Mouse (Mus musculus) lung, postnatal 0 days (tissue): ENCODE data around the gene Pef1. TPM values are rescaled to one million over a fixed set of nuclear protein-coding genes. Genes with fewer than 3 reads are reported as not detected.

ENCODE experiments used
- ATAC-seq: fragments of 200-750 bp; cut with Nextera tagmentation; 2 replicates; pipeline ENCODE4 v1.8.0; 2017; ENCODE audit warnings: moderate library complexity
- DNase-seq: peaks from one replicate; pipeline ENCODE4 v3.0.0-alpha.2; 2016; ENCODE audit warnings: low spot score
- H3K27ac ChIP-seq: fragments of 300-500 bp; sonication (generic); 2 replicates; pipeline ENCODE4 v1.5.1; 2014; ENCODE audit warnings: antibody characterized with exemption, mild to moderate bottlenecking, low read length, mixed read lengths
- H3K27me3 ChIP-seq: fragments of 300-500 bp; sonication (generic); replicated peaks from 2 replicates; pipeline ENCODE4 v1.6.1; 2014; ENCODE audit warnings: low read length, mixed read lengths; ENCODE audit not compliant: insufficient read depth
- H3K36me3 ChIP-seq: fragments of 300-500 bp; sonication (generic); 2 replicates; pipeline ENCODE4 v1.6.1; 2014; ENCODE audit warnings: low read length, mixed read lengths; ENCODE audit not compliant: insufficient read depth
- H3K4me1 ChIP-seq: fragments of 300-500 bp; sonication (generic); 2 replicates; pipeline ENCODE4 v1.6.1; 2014; ENCODE audit warnings: antibody characterized with exemption, low read depth, low read length, mixed read lengths; ENCODE audit not compliant: insufficient read depth
- H3K4me2 ChIP-seq: fragments of 300-500 bp; sonication (generic); replicated peaks from 2 replicates; pipeline ENCODE4 v1.6.1; 2014; ENCODE audit warnings: low read depth, mild to moderate bottlenecking, low read length, moderate library complexity, mixed read lengths
- H3K4me3 ChIP-seq: fragments of 300-500 bp; sonication (generic); 2 replicates; pipeline ENCODE4 v1.5.1; 2014; ENCODE audit warnings: low read depth, low read length
- H3K9ac ChIP-seq: fragments of 300-500 bp; sonication (generic); replicated peaks from 2 replicates; pipeline ENCODE4 v1.6.1; 2014; ENCODE audit warnings: low read depth, mild to moderate bottlenecking
- H3K9me3 ChIP-seq: fragments of 300-500 bp; sonication (generic); 2 replicates; pipeline ENCODE4 v1.6.1; 2016; ENCODE audit warnings: low read length, mixed read lengths
- CTCF ChIP-seq: IDR thresholded peaks from 2 replicates; pipeline ENCODE4 v1.5.1; 2016; ENCODE audit warnings: antibody characterized with exemption, mild to moderate bottlenecking
- EP300 ChIP-seq: IDR thresholded peaks from 2 replicates; pipeline ENCODE4 v1.6.1; 2016; ENCODE audit warnings: antibody characterized with exemption, mild to moderate bottlenecking, control low read depth
- WGBS: fragments of 180-500 bp; shearing (Covaris S2); extraction: QIAGEN DNeasy Blood & Tissue Kit; methylation state at CpG from one replicate; pipeline ENCODE4 v1.1.7; 2014; 5-methylcytosine and 5-hydroxymethylcytosine counted together
- polyA plus RNA-seq: library from polyadenylated mRNA; unstranded; fragments of >200 nt; fragmentation: Nextera tagmentation; extraction: Ambion mirVana; gene quantifications from 2 replicates; pipeline ENCODE4 v1.2.1, GENCODE M21; 2015

Gene Pef1
- polyA plus RNA-seq = 82.0 and 84.6 TPM in 2 replicates

DNA sequence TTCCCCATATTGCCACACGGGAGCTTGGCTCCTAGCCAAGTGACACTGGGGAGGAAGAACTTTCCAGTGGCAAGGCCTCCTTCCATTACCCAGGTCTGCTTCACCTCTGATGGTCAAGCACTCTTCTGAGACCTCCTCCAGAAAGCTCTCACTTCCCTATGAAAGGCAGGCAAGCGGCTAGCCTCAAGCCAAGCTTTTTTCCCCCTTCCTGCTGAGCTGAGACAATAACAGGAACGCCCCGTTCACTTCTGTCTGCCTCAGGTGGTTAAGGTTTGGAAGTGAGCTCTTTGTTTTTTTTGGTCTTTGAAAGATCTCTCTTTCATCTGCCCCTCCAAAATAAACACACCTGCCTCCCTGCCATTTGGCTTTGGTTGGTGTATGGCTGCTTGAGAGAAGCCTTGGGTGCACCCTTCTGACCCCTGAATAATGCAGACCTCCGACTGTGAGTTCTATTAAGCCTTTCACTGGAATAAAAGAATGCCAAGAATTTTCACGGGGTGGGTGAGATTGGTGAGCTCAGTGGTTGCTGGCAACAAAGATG is at the start of gene Pef1:
Pef1 (plus strand) TSS at position 448 of the 541 bp plus-strand sequence.
- H3K27me3 ChIP-seq = no peaks in the 10 kb centered on the region
- H3K4me1 ChIP-seq = peaks cover 13% of the 10 kb centered on the region; the same call in 1 of the 2 replicates
- no peak within 1 kb of the TSS for H3K4me3 ChIP-seq
- 7% methylated on average over 6 of the region's 6 CpGs for WGBS
- ATAC-seq (peak; percentile 61), DNase-seq (peak; percentile 83)
- H3K36me3 ChIP-seq = no peaks in the 10 kb centered on the region
- H3K9ac ChIP-seq = no peak within 1 kb of the TSS
- H3K9me3 ChIP-seq = no peaks in the 10 kb centered on the region
- H3K27ac ChIP-seq = peak within 1 kb of the TSS; percentile 84
- TF ChIP-seq CTCF (no peak), EP300 (peak; percentile 80)
- H3K4me2 ChIP-seq = no peak within 1 kb of the TSS

DNA sequence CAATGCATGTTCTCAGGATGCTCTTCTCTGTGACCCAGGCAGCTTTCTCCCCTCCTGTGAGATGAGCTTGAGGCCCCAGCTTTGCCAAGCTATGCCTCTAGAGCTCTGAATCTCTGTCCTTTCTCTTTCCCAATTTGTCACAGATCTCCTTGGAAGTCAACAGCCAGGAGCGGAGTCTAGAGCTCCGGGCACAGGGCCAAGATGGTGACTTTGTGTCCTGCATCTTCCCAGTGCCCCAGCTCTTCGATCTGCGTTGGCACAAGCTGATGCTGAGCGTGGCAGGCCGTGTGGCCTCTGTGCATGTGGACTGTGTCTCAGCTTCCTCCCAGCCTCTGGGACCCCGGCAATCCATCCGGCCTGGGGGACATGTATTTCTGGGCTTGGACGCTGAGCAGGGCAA is 49.2 kb upstream of the Pef1 start:
- H3K4me2 ChIP-seq = no peak overlapping the region
- no peak overlapping the region for H3K4me3 ChIP-seq
- DNase-seq = no peak
- 67% methylated on average over 9 of the region's 9 CpGs for WGBS
- H3K9me3 ChIP-seq = no peaks in the 10 kb centered on the region
- TF ChIP-seq CTCF (no peak), EP300 (no peak)
- H3K27ac ChIP-seq = no peak overlapping the region
- no peaks in the 10 kb centered on the region for H3K4me1 ChIP-seq
- H3K36me3 ChIP-seq = no peaks in the 10 kb centered on the region
- H3K9ac ChIP-seq = no peak overlapping the region
- no peak for ATAC-seq
- H3K27me3 ChIP-seq = no peaks in the 10 kb centered on the region

DNA sequence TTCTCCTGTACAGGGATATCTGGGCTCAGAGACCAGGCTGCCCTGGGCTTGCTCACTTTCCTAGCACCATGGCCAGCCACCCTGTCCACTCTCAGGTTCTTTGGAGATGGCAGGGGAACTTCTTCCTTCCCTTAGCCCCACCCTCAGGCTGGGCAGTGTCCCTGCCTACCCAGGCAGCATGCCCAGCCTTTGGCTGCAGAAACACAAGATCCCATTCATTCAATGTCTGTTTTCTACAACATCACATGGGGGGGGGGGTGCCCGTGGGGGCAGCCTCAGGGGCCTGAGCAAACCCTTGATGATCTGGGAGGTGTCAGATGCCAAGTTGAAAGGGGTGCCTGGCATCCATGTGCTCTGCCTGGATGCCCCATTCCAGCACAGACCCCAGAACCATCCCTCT is 47.6 kb upstream of the Pef1 start:
- no peak overlapping the region for H3K4me2 ChIP-seq
- no peak overlapping the region for H3K9ac ChIP-seq
- no peak for TF ChIP-seq CTCF
- ATAC-seq (no peak), DNase-seq (no peak)
- no peak overlapping the region for H3K4me3 ChIP-seq
- no peaks in the 10 kb centered on the region for H3K4me1 ChIP-seq
- H3K27ac ChIP-seq = no peak overlapping the region
- H3K9me3 ChIP-seq = no peaks in the 10 kb centered on the region
- 25% methylated on average over 1 of the region's 1 CpGs for WGBS
- no peaks in the 10 kb centered on the region for H3K36me3 ChIP-seq
- H3K27me3 ChIP-seq = no peaks in the 10 kb centered on the region

GRCm38 (mm10) chr4:130055160-130056010 is 47.0 kb upstream of the Pef1 start:
- no peaks in the 10 kb centered on the region for H3K4me1 ChIP-seq
- DNase-seq (no peak), ATAC-seq (no peak)
- H3K27me3 ChIP-seq = no peaks in the 10 kb centered on the region
- no peak overlapping the region for H3K9ac ChIP-seq
- no peak overlapping the region for H3K4me2 ChIP-seq
- no peak overlapping the region for H3K27ac ChIP-seq
- H3K36me3 ChIP-seq = no peaks in the 10 kb centered on the region
- 80% methylated on average over 13 of the region's 14 CpGs for WGBS
- TF ChIP-seq CTCF = no peak
- TF ChIP-seq EP300 = no peak
- H3K4me3 ChIP-seq = no peak overlapping the region
- no peaks in the 10 kb centered on the region for H3K9me3 ChIP-seq

GRCm38 (mm10) chr4:130056011-130056322 is 46.4 kb upstream of the Pef1 start:
- no peak overlapping the region for H3K4me2 ChIP-seq

GRCm38 (mm10) chr4:130056471-130056870 is 45.9 kb upstream of the Pef1 start:
- no peaks in the 10 kb centered on the region for H3K9me3 ChIP-seq
- WGBS = 75% methylated on average over 3 of the region's 3 CpGs
- DNase-seq (no peak), ATAC-seq (no peak)
- H3K36me3 ChIP-seq = no peaks in the 10 kb centered on the region
- H3K4me2 ChIP-seq = no peak overlapping the region
- no peaks in the 10 kb centered on the region for H3K27me3 ChIP-seq
- TF ChIP-seq EP300 = no peak
- TF ChIP-seq CTCF = no peak
- no peak overlapping the region for H3K9ac ChIP-seq
- H3K4me1 ChIP-seq = no peaks in the 10 kb centered on the region
- H3K4me3 ChIP-seq = no peak overlapping the region
- no peak overlapping the region for H3K27ac ChIP-seq

More at GRCm38 (mm10) chr4:130056011-130056322, 46.4 kb upstream of the Pef1 start:
- no peak overlapping the region for H3K27ac ChIP-seq
- WGBS = 42% methylated on average over 3 of the region's 3 CpGs
- no peak overlapping the region for H3K4me3 ChIP-seq
- no peaks in the 10 kb centered on the region for H3K27me3 ChIP-seq
- H3K36me3 ChIP-seq = no peaks in the 10 kb centered on the region
- no peak overlapping the region for H3K9ac ChIP-seq
- no peaks in the 10 kb centered on the region for H3K4me1 ChIP-seq
- TF ChIP-seq EP300 (no peak), CTCF (no peak)
- ATAC-seq = no peak
- no peak for DNase-seq
- no peaks in the 10 kb centered on the region for H3K9me3 ChIP-seq
